Mouse (Mus musculus): ENCODE results near the gene Abhd16a.

Gene Abhd16a

DNA sequence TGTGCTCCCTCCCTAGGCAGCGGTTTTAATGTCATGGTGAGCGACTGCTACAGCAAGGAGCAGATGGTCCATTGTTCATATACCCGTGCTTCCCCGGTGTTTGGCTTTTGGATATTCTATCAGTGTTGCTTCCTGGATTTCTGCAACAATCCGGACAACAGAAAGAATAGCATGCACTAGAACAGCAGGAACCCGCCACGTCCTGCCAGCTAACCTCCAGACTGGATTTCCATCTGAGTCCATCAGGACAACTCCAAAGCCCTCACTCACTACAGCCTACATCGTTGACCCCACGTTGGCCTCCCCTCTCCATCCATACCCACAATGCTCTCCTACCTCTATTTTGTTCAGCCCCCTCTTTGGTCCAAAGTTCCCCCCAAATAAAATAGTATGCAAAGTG is 22.7 kb downstream of the Abhd16a start:
- in situ Hi-C loops (cut with MboI, MseI), result no loop called here

DNA sequence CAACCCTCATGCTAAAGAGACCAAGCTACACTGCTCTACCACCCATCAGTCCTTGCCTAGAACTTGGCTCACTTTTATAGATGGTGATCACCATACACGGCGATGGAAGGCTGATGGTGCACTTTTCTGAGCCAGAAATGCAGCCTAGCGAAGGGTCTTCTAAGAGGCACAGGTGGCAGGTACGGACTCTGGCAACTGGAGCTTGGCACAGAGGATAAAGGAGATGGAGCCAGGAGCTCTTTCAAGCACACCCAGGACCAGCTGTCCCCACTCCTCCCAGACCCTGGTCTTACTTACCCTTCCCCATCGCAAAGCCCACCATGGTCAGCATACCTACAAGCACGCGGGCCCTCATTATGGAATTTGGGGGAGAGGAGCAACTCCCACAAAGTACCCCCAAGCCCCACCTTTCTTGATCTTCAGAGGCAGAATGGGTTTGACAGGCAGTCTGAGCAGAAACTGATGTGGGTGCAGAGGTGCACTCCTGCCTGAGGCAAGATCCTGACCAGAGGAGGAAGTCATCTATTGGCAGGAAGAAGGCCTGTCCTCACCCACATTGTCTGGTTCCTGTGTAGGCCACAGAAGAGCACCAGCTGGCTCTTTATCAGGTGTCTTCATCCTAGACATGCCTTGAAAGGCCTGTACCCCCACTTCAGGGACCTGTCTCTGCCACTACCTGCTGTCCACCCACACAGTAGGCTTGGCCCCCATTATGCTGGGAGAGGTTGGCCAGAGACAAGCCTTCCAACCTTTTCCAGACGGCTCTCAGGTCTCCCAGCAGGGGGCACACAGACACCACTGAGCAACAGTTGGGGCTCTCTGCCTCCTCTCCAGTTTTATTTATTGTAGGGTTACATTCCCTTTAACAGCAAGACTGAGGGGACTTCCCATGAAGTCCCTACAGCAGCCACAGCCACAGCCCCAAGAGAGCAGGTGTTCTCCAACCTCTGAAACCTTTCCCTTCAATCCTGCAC is 26.3 kb downstream of the Abhd16a start, which contains the start of gene Ly6g5b:
Ly6g5b (minus strand) TSS at position 383 of the 974 bp plus-strand sequence.
- in situ Hi-C loops (cut with MboI, MseI), result no loop called here

DNA sequence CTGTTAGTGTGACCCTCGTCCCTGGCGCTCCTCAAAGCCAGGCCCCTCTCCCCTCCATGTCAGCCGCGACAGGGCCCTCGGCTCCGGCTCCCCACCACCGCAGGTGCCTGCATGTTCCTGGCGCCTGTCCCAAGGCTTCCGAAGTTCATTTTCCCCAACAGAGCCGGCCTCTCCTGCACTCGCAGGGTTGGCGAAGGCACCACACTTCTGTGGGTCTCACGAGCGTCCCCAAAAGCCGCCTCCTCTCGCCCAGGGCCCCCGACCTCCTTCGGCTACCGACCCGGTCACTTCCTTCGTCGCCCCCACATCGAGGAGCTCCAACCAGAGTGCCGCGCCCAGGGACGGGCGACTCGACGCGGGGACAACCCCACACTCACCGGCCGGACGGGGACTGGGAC is 31.7 kb downstream of the Abhd16a start:
- in situ Hi-C loops (cut with MboI, MseI), result loop anchor here (5.0 kb wide), 1 partner anchor 68 kb away; no protein-coding TSS in a partner anchor

DNA sequence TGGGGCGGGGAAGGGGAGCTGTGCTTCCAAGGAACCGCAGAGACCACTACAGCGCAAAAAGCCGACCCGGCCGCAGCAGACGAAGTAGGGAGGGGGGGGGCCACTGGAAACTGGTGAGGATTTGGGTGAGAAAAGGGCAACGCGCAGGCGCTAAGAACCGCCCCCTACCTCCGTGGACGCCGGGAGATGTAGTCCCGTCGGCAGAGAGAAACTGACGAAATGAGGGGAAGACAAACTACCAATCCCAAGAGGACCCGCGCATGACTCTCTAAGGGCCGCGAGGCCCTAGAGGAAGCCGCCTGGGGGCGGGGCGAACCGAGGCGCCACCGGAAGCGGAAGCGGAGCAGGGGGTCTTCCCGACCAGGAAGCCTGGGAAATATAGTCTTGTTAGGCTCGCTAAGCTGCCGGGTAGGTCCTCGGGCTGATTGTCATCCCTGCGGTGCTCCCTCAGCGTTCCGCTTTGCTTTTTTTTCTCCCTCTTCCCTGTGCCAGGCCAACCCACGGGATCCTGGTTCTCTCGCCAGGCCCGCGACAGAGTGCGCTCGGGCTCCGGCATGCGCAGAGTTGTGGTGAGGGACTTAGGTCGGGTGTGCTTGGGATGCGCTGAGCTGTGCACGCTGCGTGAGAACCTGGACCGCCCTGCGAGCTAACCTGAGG is 32.2 kb downstream of the Abhd16a start, which contains the start of gene Gpank1:
Gpank1 (plus strand) TSS at position 313 of the 657 bp plus-strand sequence.
- in situ Hi-C loops (cut with MboI, MseI), result loop anchor here (5.0 kb wide), 1 partner anchor 69 kb away; no protein-coding TSS in a partner anchor

DNA sequence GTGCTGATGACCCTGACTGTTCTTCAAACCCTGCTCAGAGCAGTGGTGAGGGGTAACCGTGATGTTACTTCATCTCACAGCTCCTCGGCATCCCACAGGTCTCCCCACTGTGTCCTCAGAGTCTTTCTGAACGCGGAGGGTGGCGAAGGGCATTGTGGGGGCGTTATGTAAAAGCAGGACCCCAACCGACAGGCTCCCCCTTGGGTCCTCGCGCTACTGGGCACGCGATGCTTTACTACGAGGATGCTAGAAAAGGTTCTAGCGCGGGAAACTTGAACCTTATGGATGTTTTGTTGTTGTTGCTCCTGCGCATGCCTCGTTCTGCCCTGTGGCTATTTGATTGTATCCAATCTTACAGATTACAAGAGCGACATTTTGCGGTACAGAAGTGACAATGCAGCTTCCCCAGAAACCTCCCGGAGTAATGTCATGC is 32.8 kb downstream of the Abhd16a start, which contains the start of gene Csnk2b:
Csnk2b (minus strand) TSS at position 183 of the 433 bp plus-strand sequence.
- in situ Hi-C loops (cut with MboI, MseI), result loop anchor here (5.0 kb wide), 1 partner anchor 70 kb away; no protein-coding TSS in a partner anchor

DNA sequence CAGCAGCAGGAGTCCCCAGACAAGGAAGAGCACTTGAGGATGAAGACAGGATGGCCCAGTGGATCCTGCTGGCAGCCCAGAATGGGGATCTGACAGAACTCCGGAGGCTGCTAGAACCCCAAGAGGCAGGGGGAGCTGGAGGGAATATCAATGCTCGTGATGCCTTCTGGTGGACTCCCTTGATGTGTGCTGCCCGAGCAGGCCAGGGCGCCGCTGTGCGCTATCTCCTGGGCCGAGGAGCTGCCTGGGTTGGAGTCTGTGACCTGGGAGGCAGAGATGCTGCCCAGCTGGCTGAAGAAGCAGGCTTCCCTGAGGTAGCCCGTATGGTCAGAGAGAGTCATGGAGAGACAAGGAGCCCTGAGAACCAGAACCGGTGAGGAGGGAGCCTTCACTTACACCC is 34.2 kb downstream of the Abhd16a start:
- in situ Hi-C loops (cut with MboI, MseI), result loop anchor here (5.0 kb wide), 1 partner anchor 71 kb away; no protein-coding TSS in a partner anchor

DNA sequence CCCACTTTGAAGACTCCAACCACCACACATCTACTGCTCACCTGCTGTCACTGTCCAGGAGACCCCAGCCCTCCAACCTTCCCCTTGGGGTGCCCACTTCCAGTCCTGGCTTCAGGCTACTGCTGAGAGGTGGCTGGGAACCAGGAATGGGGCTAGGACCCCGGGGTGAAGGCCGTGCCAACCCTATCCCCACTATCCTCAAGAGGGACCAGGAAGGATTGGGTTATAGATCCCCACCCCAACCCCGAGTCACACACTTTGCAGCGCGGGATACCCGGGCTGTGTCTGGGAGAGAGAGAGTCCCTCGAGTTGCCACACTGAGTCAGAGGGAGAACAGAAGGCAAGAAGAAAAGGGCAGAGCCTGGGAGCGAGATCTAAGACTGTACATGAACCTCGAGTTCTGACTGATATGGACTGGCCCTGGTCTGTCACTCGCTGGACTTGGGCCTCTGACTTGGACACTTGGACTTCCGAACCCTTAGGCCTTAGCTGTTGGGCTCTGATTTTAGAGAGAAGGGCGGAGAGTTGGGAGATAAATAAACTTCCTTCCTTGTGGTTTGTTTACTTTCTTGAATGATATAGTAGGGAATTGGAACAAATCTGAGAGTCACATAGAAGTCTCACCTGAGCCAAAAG is 35.3 kb downstream of the Abhd16a start:
- in situ Hi-C loops (cut with MboI, MseI), result loop anchor here (5.0 kb wide), 1 partner anchor 72 kb away; no protein-coding TSS in a partner anchor

DNA sequence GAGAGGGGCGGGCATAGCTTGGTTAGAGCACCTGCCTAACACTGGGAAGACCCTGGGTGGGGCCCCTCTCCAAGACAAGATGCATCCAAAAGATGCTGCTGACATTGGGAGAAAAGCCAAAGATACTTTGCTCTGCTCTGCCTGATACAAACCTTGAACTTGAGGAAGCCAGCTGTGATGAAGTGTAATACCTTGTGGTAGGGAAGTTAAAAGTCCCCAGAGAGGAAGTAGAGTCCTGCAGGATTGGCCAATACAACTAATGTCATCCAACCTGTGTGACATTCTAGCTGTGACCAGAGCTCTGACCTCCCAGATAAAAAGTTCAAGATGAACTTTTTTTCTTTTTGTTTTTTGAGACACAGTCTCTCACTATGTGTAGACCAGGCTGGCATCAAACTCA is 36.0 kb downstream of the Abhd16a start:
- in situ Hi-C loops (cut with MboI, MseI), result no loop called here

DNA sequence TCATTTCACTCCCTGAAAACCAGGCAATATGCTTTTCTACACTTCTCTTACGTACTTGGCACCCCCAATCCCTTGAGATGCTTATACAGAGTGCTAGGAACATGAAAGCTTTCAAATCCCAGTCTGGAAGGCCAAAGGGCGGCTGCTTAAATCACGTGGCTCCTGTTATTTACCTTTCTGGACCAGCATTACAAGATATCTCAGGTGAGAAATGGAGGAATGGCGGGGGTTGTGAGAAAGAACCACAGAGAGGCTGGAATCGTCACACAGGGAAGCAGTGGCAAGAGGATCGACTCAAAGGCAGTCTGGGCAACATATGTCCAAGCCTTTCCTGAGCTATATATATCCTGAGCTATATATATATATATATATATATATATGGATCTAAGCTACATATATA is 36.5 kb downstream of the Abhd16a start:
- in situ Hi-C loops (cut with MboI, MseI), result no loop called here

DNA sequence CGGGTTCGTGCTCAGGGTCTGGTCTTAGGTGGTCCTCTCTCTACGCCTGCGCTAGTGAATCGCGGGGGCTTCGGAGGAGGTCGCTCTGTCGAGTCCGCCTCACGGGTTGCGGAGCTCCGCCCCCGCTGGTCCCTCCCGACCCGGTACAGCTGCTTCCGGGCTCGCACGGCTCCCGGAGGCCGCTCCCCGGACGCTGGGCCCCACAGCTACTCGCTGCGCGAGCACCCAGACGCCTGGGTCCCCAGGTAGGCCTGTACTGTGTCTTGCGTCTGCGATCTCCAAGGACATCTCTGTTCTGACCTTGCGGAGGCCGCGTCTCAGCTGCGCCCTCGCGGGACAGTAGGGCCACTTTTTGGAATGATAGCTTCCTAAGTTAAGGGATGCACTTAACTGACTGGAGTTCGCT is 37.1 kb downstream of the Abhd16a start, which contains the start of gene D17H6S53E:
D17H6S53E (plus strand) TSS at position 168 of the 406 bp plus-strand sequence.
- in situ Hi-C loops (cut with MboI, MseI), result no loop called here

DNA sequence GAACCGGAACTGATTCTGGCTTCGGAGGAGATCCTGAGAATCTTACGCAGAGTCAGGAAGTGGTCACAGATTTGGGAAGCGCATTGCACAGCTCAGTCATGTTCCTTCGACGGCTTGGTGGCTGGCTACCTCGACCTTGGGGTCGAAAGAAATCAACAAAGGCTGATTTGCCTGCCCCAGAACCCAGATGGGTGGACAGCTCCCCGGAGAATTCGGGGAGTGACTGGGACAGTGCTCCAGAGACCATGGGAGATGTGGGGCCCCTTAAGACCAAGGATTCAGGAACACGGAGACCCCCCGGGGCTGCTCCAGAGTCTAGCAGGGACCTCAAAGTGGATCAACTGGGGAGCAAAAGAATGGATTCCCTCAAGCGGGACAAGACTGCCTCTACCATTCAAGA is 38.0 kb downstream of the Abhd16a start:
- in situ Hi-C loops (cut with MboI, MseI), result no loop called here

DNA sequence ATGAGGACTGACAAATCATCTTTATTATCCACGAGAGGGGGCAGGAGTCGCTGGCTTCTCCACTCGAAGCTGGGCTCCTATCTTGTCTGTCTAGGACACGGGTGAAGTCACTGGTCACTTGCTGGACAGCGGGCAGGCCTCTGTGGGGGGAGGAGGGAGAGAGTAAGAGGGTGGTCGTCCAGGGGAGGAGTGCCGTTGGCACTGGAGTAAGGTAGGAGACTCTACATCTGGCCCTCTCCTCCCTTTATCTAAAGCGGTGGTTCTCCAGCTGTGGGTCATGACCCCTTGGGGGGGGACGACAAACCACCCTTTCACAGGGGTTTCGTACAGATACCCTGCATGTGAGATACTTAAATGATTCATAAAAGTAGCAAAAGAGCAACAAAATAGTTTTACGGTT is 39.9 kb downstream of the Abhd16a start:
- in situ Hi-C loops (cut with MboI, MseI), result no loop called here

DNA sequence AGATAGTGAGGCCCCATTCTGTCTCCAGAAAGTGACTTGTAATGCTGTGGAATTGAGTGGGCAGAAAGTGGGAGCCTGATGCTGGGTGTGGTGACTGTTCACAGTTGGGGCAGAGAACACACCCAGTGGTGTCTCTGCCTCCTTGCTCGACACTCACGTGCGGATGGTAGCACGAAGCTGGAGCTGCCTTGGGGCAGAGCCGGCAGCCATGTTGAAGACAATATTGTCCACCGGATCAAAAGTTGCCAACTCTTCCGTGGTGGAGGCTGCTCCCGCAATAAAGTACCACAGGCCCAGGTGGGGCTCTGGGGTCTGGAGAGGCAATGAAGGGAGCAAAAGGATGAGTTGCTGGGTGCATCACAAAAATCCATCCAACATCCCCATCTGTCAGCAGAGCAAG is 42.0 kb downstream of the Abhd16a start:
- in situ Hi-C loops (cut with MboI, MseI), result no loop called here

DNA sequence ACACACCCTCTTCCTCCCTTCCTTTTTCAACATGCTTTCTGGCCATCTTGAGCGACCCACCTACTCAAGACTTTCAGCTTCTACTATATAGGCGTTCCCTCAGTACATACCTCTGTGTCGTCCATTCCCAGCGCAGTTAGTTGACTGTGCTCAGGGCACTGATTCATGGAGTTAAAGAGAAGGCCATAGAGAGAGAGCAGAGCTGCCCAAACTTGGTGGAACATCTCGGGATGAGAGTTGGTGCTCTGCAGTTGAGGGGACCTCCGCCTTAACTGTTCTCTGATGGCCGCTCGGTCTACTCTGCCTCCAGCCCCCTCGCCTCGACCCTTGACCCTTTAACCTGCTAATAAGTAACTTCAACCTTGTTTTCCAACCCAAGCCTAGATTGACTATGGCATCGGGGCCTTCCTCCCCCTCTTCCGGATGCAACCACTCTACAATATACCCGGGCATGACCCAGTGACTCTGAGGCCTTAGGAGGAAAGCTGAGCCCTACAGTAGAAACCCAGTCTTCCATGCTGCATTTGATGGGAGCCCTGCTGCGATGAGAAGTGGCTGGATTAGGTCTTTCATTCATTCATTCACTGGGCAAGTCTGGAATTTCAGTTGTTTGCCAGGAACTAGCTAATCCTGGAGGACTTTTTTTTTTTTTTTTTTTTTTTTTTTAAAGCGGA is 42.6 kb downstream of the Abhd16a start, which contains the start of gene Apom:
Apom (minus strand) TSS at position 551 of the 674 bp plus-strand sequence.
- in situ Hi-C loops (cut with MboI, MseI), result no loop called here

DNA sequence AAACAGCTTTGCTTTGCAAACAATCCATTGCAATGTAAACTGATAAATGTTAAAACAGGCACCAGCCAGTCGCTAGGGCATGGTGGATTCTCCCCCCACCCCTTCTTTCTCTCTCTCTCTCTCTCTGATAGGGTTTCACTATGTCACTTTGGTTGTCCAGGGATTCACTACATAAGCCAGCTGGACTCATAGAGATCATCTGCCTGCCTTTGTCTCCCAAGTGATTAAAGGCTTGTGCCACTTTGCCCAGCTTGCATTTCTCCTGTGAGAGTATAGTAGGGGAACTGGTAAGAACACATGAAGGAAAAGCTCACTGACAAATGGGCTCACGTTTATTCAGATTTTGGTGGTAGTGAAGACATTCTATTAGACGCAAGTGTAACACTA is 43.1 kb downstream of the Abhd16a start:
- in situ Hi-C loops (cut with MboI, MseI), result no loop called here

DNA sequence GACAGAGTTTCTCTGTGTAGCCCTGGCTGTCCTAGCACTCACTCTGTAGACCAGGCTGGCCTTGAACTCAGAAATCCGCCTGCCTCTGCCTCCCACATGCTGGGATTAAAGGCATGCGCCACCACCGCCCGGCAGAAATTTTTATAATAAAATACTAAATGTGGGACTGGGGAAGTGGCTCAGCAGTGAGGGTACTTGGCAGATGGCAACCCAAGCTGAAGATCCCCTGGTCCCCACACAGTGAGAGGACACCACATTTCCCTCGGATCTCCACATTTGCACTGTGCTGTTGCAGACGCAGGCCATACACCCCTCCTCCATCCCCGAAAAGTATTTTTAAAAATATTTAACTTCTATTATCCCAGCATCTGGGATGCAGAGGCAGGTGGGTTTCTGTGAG is 44.5 kb downstream of the Abhd16a start:
- in situ Hi-C loops (cut with MboI, MseI), result no loop called here

DNA sequence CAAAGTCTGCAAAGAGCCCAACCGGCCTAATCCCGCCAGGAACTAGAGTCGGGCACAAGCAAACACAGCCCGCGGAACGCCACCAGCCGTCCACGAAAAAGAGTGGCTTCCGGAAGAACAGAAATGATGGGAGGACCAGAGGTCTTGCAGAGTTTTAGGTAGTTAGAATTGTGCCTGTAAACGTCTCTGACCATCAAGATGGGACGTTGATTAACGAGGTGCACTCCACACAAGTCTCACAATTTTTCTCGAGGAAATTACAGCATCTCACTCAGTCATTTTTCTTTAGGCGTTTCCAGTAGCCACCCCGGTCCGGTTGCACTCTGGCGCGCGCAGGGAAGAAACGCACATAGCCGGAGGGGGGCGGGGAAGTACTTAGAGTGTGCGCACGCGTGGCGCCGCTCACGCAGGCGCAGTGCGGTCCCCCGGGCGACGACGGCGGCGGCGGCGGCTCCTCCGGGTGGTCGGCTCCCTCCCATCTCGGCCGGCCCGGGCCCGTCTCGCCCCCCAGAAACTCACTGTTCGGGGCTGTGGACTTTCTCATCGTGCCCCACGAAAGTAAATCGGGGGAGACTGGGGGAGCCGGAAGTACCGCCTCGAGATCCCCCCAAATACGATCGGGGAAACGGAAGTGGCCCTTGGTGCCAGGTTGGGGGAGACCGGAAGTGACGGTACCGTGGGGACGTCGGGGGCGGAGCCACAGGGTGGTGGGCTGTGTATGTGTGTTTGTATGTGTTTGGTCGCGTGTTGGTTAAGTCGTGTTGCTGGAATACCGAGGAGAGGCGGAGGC is 45.9 kb downstream of the Abhd16a start, which contains the start of gene Bag6:
Bag6 (plus strand) TSS at position 378 of the 790 bp plus-strand sequence.
- in situ Hi-C loops (cut with MboI, MseI), result no loop called here

DNA sequence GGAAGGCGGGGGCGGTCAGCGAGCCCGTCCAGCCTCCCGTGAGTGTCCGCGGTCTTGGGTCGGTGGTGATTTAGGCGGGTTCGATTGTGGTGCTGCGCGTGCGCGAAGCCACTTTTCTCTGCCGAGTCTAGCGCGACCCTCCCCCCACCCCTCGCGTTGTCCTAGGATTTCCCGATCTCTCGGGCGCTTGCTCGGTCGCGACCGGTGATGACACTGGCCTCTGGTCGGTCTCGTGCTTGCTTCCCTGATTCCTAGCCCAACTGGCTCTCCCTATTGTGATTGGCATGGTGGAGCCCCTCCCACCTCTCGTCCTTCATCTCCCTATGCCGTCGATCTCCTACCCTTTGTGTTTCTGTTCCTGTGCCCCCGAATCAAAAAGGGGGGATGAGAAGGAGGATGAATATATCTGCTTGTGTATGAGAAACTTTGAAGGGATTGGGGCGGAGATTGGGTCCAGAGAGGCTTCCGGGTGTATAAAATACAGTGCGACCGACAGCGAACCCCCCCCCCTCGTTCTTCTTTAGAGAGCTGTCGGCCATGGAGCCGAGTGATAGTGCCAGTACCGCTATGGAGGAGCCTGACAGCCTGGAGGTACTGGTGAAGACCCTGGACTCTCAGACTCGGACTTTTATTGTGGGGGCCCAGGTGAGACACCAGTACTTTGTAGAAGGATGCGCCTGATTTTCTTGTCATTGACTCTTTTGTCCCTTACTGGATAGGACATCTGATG is 46.7 kb downstream of the Abhd16a start:
- in situ Hi-C loops (cut with MboI, MseI), result no loop called here

DNA sequence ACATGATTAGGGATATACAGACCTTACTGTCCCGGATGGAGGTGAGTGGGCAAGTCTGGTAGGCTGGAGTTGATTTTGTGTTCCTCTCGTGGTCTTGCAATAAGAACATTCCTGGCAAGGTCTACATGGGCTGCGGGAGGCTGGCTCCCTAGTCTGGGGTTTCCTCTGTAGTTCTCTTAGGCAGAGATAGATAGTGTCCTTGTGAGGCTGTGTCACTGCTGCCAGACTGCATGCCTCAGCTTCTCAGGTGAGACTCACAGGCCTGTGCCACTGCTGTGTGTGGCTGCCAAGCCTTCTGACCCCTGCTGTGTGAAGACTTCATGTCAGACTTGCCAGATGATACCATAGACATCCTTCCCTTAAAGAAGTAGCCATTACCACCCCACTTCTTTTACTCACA is 50.2 kb downstream of the Abhd16a start:
- in situ Hi-C loops (cut with MboI, MseI), result no loop called here

Measured in regulatory T cell (primary cell).